Mouse (Mus musculus): ENCODE data around the gene Opcml. TPM values are rescaled to one million over a fixed set of nuclear protein-coding genes. Genes with fewer than 3 reads are reported as not detected.

Opcml gene
- polyA plus RNA-seq, 1 experiment = 0.02 TPM

GRCm38 (mm10) chr9:28681252-28682037 is 890.9 kb downstream of the Opcml start:
- no peaks in the 10 kb centered on the region for H3K27me3 ChIP-seq (ENCODE audit: control insufficient read depth, insufficient read depth, low read length)
- H3K4me1 ChIP-seq (ENCODE audit: control insufficient read depth, insufficient read depth, insufficient read length) = no peaks in the 10 kb centered on the region
- no peak overlapping the region for H3K4me3 ChIP-seq (ENCODE audit: extremely low read depth, insufficient read depth, insufficient read length)
- TF ChIP-seq POLR2A (IDR thresholded peaks at IDR 0.05; ENCODE audit: low read depth, low read length) = no peak
- no peak for TF ChIP-seq CTCF (IDR thresholded peaks at IDR 0.05; ENCODE audit: extremely low read depth, insufficient read depth, insufficient read length, insufficient replicate concordance)
- no peak overlapping the region for H3K27ac ChIP-seq (ENCODE audit: insufficient read depth, low read length)
- 80% methylated on average over 6 of the region's 6 CpGs for WGBS
- no peaks in the 10 kb centered on the region for H3K36me3 ChIP-seq (ENCODE audit: control insufficient read depth, insufficient read depth, low read length)
- DNase-seq (ENCODE audit: low read depth in 1 of 2, low spot score in 2 of 2) = no peak

- 70% methylated on average over 5 of the region's 5 CpGs for WGBS
- Histone ChIP-seq H3K36me3 (ENCODE audit: control insufficient read depth, insufficient read depth, low read length) (no peaks in the 10 kb centered on the region), H3K4me3 (ENCODE audit: extremely low read depth, insufficient read depth, insufficient read length) (no peak overlapping the region), H3K4me1 (ENCODE audit: control insufficient read depth, insufficient read depth, insufficient read length) (no peaks in the 10 kb centered on the region), H3K27me3 (ENCODE audit: control insufficient read depth, insufficient read depth, low read length) (no peaks in the 10 kb centered on the region), H3K27ac (ENCODE audit: insufficient read depth, low read length) (no peak overlapping the region)
- no peak for DNase-seq (ENCODE audit: low read depth in 1 of 2, low spot score in 2 of 2)
- TF ChIP-seq CTCF (IDR thresholded peaks at IDR 0.05; ENCODE audit: extremely low read depth, insufficient read depth, insufficient read length, insufficient replicate concordance) (no peak), POLR2A (IDR thresholded peaks at IDR 0.05; ENCODE audit: low read depth, low read length) (no peak)
Measured at GRCm38 (mm10) chr9:28683951-28684470, 893.4 kb downstream of the Opcml start.

GRCm38 (mm10) chr9:28686942-28687611 is 896.5 kb downstream of the Opcml start:
- TF ChIP-seq CTCF (IDR thresholded peaks at IDR 0.05; ENCODE audit: extremely low read depth, insufficient read depth, insufficient read length, insufficient replicate concordance) = no peak
- no peak for TF ChIP-seq POLR2A (IDR thresholded peaks at IDR 0.05; ENCODE audit: low read depth, low read length)
- Histone ChIP-seq H3K4me3 (ENCODE audit: extremely low read depth, insufficient read depth, insufficient read length) (no peak overlapping the region), H3K27me3 (ENCODE audit: control insufficient read depth, insufficient read depth, low read length) (no peaks in the 10 kb centered on the region), H3K27ac (ENCODE audit: insufficient read depth, low read length) (no peak overlapping the region), H3K4me1 (ENCODE audit: control insufficient read depth, insufficient read depth, insufficient read length) (no peaks in the 10 kb centered on the region), H3K36me3 (ENCODE audit: control insufficient read depth, insufficient read depth, low read length) (no peaks in the 10 kb centered on the region)
- no peak for DNase-seq (ENCODE audit: low read depth in 1 of 2, low spot score in 2 of 2)
- WGBS = 80% methylated on average over 7 of the region's 7 CpGs

- WGBS = 54% methylated on average over 2 of the region's 2 CpGs
- no peaks in the 10 kb centered on the region for H3K27me3 ChIP-seq (ENCODE audit: control insufficient read depth, insufficient read depth, low read length)
- TF ChIP-seq CTCF (IDR thresholded peaks at IDR 0.05; ENCODE audit: extremely low read depth, insufficient read depth, insufficient read length, insufficient replicate concordance) (no peak), POLR2A (IDR thresholded peaks at IDR 0.05; ENCODE audit: low read depth, low read length) (no peak)
- H3K36me3 ChIP-seq (ENCODE audit: control insufficient read depth, insufficient read depth, low read length) = no peaks in the 10 kb centered on the region
- DNase-seq (ENCODE audit: low read depth in 1 of 2, low spot score in 2 of 2) = no peak
- no peak overlapping the region for H3K4me3 ChIP-seq (ENCODE audit: extremely low read depth, insufficient read depth, insufficient read length)
- H3K27ac ChIP-seq (ENCODE audit: insufficient read depth, low read length) = no peak overlapping the region
- H3K4me1 ChIP-seq (ENCODE audit: control insufficient read depth, insufficient read depth, insufficient read length) = no peaks in the 10 kb centered on the region
Measured at GRCm38 (mm10) chr9:28690134-28690533, 899.6 kb downstream of the Opcml start.

GRCm38 (mm10) chr9:28705796-28706195 is 915.2 kb downstream of the Opcml start:
- no peaks in the 10 kb centered on the region for H3K27me3 ChIP-seq (ENCODE audit: control insufficient read depth, insufficient read depth, low read length)
- no peaks in the 10 kb centered on the region for H3K36me3 ChIP-seq (ENCODE audit: control insufficient read depth, insufficient read depth, low read length)
- H3K27ac ChIP-seq (ENCODE audit: insufficient read depth, low read length) = no peak overlapping the region
- no peak for TF ChIP-seq CTCF (IDR thresholded peaks at IDR 0.05; ENCODE audit: extremely low read depth, insufficient read depth, insufficient read length, insufficient replicate concordance)
- no peak for TF ChIP-seq POLR2A (IDR thresholded peaks at IDR 0.05; ENCODE audit: low read depth, low read length)
- WGBS = 83% methylated on average over 4 of the region's 4 CpGs
- DNase-seq (ENCODE audit: low read depth in 1 of 2, low spot score in 2 of 2) = no peak
- H3K4me3 ChIP-seq (ENCODE audit: extremely low read depth, insufficient read depth, insufficient read length) = no peak overlapping the region
- no peaks in the 10 kb centered on the region for H3K4me1 ChIP-seq (ENCODE audit: control insufficient read depth, insufficient read depth, insufficient read length)

GRCm38 (mm10) chr9:28714544-28714943 is 924.0 kb downstream of the Opcml start:
- no peak overlapping the region for H3K27ac ChIP-seq (ENCODE audit: insufficient read depth, low read length)
- TF ChIP-seq CTCF (IDR thresholded peaks at IDR 0.05; ENCODE audit: extremely low read depth, insufficient read depth, insufficient read length, insufficient replicate concordance) = no peak
- no peak for TF ChIP-seq POLR2A (IDR thresholded peaks at IDR 0.05; ENCODE audit: low read depth, low read length)
- 84% methylated on average over 2 of the region's 2 CpGs for WGBS

More at GRCm38 (mm10) chr9:28714544-28714943, 924.0 kb downstream of the Opcml start:
- Histone ChIP-seq H3K4me3 (ENCODE audit: extremely low read depth, insufficient read depth, insufficient read length) (no peak overlapping the region), H3K36me3 (ENCODE audit: control insufficient read depth, insufficient read depth, low read length) (no peaks in the 10 kb centered on the region), H3K4me1 (ENCODE audit: control insufficient read depth, insufficient read depth, insufficient read length) (no peaks in the 10 kb centered on the region), H3K27me3 (ENCODE audit: control insufficient read depth, insufficient read depth, low read length) (no peaks in the 10 kb centered on the region)
- DNase-seq (ENCODE audit: low read depth in 1 of 2, low spot score in 2 of 2) = no peak

All from spleen, adult 2 months (tissue).